Mouse (Mus musculus) MEL (cell line): ENCODE measurements around the gene Man2a1. TPM values are rescaled to one million over a fixed set of nuclear protein-coding genes. Genes with fewer than 3 reads are reported as not detected.
"Not testable (repeated sequence)": the region's sequence is repeated elsewhere in the genome, so short reads cannot be mapped to it uniquely, and the experiment has no call there.

Experiments
- DNase-seq: peaks from one replicate; pipeline ENCODE4 v3.0.0; 2011; ENCODE audit warnings: low read depth, low spot score
- H3K27ac ChIP-seq: 2 replicates; pipeline ENCODE4 v1.5.1; 2012; ENCODE audit warnings: low read depth, mild to moderate bottlenecking, control low read depth, low read length, moderate library complexity; ENCODE audit not compliant: control insufficient read depth
- H3K27me3 ChIP-seq, 2 experiments: fragments of 150-350 bp in 1 of 2; sonication (generic) in 1 of 2; 2 replicates each; pipeline ENCODE4 v1.6.1; 2012; ENCODE audit warnings: low read length in 2 of 2, mild to moderate bottlenecking in 2 of 2, improper control_type of control experiment in 1 of 2, moderate library complexity in 1 of 2; ENCODE audit not compliant: insufficient read depth in 2 of 2, control insufficient read depth in 1 of 2
- H3K36me3 ChIP-seq, 2 experiments: 2 replicates each; pipeline ENCODE4 v1.6.1; 2012 to 2014; ENCODE audit warnings: low read length in 2 of 2, improper control_type of control experiment in 1 of 2, inconsistent platforms in 1 of 2, mild to moderate bottlenecking in 1 of 2; ENCODE audit not compliant: insufficient read depth in 2 of 2, control insufficient read depth in 1 of 2
- H3K4me1 ChIP-seq, 2 experiments: fragments of 150-350 bp in 1 of 2; sonication (generic) in 1 of 2; 2 replicates each; pipeline ENCODE4 v1.6.1; 2012; ENCODE audit warnings: low read length in 2 of 2, improper control_type of control experiment in 1 of 2, mild to moderate bottlenecking in 1 of 2; ENCODE audit not compliant: insufficient read depth in 2 of 2, control insufficient read depth in 1 of 2
- H3K4me3 ChIP-seq, 2 experiments: fragments of 150-350 bp in 1 of 2; sonication (generic) in 1 of 2; 2 replicates each; pipeline ENCODE4 v1.5.1; 2012; ENCODE audit warnings: low read depth in 2 of 2, low read length in 2 of 2, mild to moderate bottlenecking in 2 of 2, moderate library complexity in 2 of 2, control low read depth in 1 of 2, improper control_type of control experiment in 1 of 2; ENCODE audit not compliant: control insufficient read depth in 1 of 2, insufficient read depth in 1 of 2
- H3K79me2 ChIP-seq: 2 replicates; pipeline ENCODE4 v1.6.1; 2012; ENCODE audit warnings: mild to moderate bottlenecking, low read length, moderate library complexity; ENCODE audit not compliant: control insufficient read depth, poor library complexity, insufficient read depth
- H3K9ac ChIP-seq: 2 replicates; pipeline ENCODE4 v1.6.1; 2012; ENCODE audit warnings: low read depth, mild to moderate bottlenecking, control low read depth, low read length, moderate library complexity; ENCODE audit not compliant: control insufficient read depth, poor library complexity, severe bottlenecking
- H3K9me3 ChIP-seq: fragments of 150-350 bp; sonication (generic); replicated peaks from 2 replicates; pipeline ENCODE4 v1.6.1; 2012; ENCODE audit warnings: mild to moderate bottlenecking, low read length, improper control_type of control experiment, moderate library complexity; ENCODE audit not compliant: insufficient read depth
- CHD2 ChIP-seq: IDR thresholded peaks from 2 replicates; pipeline ENCODE4 v1.6.1; 2011; ENCODE audit warnings: low read length, improper control_type of control experiment
- CTCF ChIP-seq, 3 experiments: IDR thresholded peaks in 2 of 3; conservative IDR thresholded peaks in 1 of 3; 2 replicates each; pipeline ENCODE4 v1.5.1; 2011 to 2012; ENCODE audit warnings: low read length in 3 of 3, low read depth in 2 of 3, mild to moderate bottlenecking in 2 of 3, improper control_type of control experiment in 1 of 3, inconsistent platforms in 1 of 3, mixed read lengths in 1 of 3, moderate library complexity in 1 of 3; ENCODE audit not compliant: control insufficient read depth in 1 of 3, insufficient read depth in 1 of 3, poor library complexity in 1 of 3, severe bottlenecking in 1 of 3
- E2F4 ChIP-seq: IDR thresholded peaks from 2 replicates; pipeline ENCODE4 v1.6.1; 2011; ENCODE audit warnings: low read depth, low read length, improper control_type of control experiment, borderline replicate concordance
- GABPA ChIP-seq: IDR thresholded peaks from 2 replicates; pipeline ENCODE4 v1.6.1; 2012; ENCODE audit warnings: low read depth, mild to moderate bottlenecking, inconsistent platforms, low read length, improper control_type of control experiment, moderate library complexity
- GATA1 ChIP-seq: IDR thresholded peaks from 2 replicates; pipeline ENCODE4 v1.6.1; 2011; ENCODE audit warnings: low read depth, low read length, improper control_type of control experiment
- MXI1 ChIP-seq: IDR thresholded peaks from 2 replicates; pipeline ENCODE4 v1.6.1; 2011; ENCODE audit warnings: mild to moderate bottlenecking, low read depth, low read length, improper control_type of control experiment
- MYB ChIP-seq: IDR thresholded peaks from 2 replicates; pipeline ENCODE4 v1.6.1; 2011; ENCODE audit warnings: mild to moderate bottlenecking, low read depth, low read length, improper control_type of control experiment
- POLR2A ChIP-seq, 2 experiments: IDR thresholded peaks; 2 replicates each; pipeline ENCODE4 v1.6.1; 2011 to 2012; ENCODE audit warnings: low read length in 2 of 2, mild to moderate bottlenecking in 2 of 2, control low read depth in 1 of 2, improper control_type of control experiment in 1 of 2, low read depth in 1 of 2, moderate library complexity in 1 of 2; ENCODE audit not compliant: control insufficient read depth in 1 of 2, insufficient read depth in 1 of 2, poor library complexity in 1 of 2
- POLR2AphosphoS2 ChIP-seq: IDR thresholded peaks from 2 replicates; pipeline ENCODE4 v1.6.1; 2011; ENCODE audit warnings: low read length, improper control_type of control experiment
- POLR2AphosphoS5 ChIP-seq: IDR thresholded peaks from 2 replicates; pipeline ENCODE4 v1.6.1; 2012; ENCODE audit warnings: low read depth, borderline replicate concordance, mild to moderate bottlenecking, inconsistent platforms, low read length, moderate library complexity, mixed read lengths
- RCOR1 ChIP-seq: IDR thresholded peaks from 2 replicates; pipeline ENCODE4 v1.6.1; 2012; ENCODE audit warnings: low read depth, mild to moderate bottlenecking, inconsistent platforms, low read length, improper control_type of control experiment
- SIN3A ChIP-seq: IDR thresholded peaks from 2 replicates; pipeline ENCODE4 v1.6.1; 2012; ENCODE audit warnings: low read length, improper control_type of control experiment, inconsistent platforms
- SMC3 ChIP-seq: IDR thresholded peaks from 2 replicates; pipeline ENCODE4 v1.6.1; 2011; ENCODE audit warnings: low read depth, low read length, improper control_type of control experiment
- TAL1 ChIP-seq: IDR thresholded peaks from 2 replicates; pipeline ENCODE4 v1.6.1; 2012; ENCODE audit warnings: mild to moderate bottlenecking, inconsistent platforms, low read length, moderate library complexity, mixed read lengths
- TBP ChIP-seq: IDR thresholded peaks from 2 replicates; pipeline ENCODE4 v1.8.0; 2011; ENCODE audit warnings: low read depth, low read length, improper control_type of control experiment
- USF1 ChIP-seq: IDR thresholded peaks from 2 replicates; pipeline ENCODE4 v1.6.1; 2014; ENCODE audit warnings: low read depth, mild to moderate bottlenecking, inconsistent platforms, low read length, improper control_type of control experiment, moderate library complexity
- ZC3H11A ChIP-seq: IDR thresholded peaks from 2 replicates; pipeline ENCODE4 v1.6.1; 2012; ENCODE audit warnings: low read depth, mild to moderate bottlenecking, inconsistent platforms, low read length, improper control_type of control experiment
- ZKSCAN1 ChIP-seq: IDR thresholded peaks from 2 replicates; pipeline ENCODE4 v1.6.1; 2012; ENCODE audit warnings: low read depth, mild to moderate bottlenecking, inconsistent platforms, low read length, improper control_type of control experiment, moderate library complexity
- ZNF384 ChIP-seq: IDR thresholded peaks from 2 replicates; pipeline ENCODE4 v1.6.1; 2012; ENCODE audit warnings: low read depth, mild to moderate bottlenecking, inconsistent platforms, low read length, improper control_type of control experiment
- polyA plus RNA-seq, 2 experiments: library from polyadenylated mRNA; stranded (reverse) in 1 of 2; unstranded in 1 of 2; fragments of >175 nt in 1 of 2; fragments of >200 nt in 1 of 2; gene quantifications; 2 replicates each; pipeline versions ENCODE4 v1.2.1 to v1.2.4; 2012; ENCODE audit warnings: low replicate concordance in 2 of 2, low read depth in 1 of 2; ENCODE audit not compliant: insufficient read length in 2 of 2, insufficient read depth in 1 of 2, missing spikeins in 1 of 2
- total RNA-seq: library from RNA; depleted of rRNA; stranded (reverse); fragments of 300-350 nt; gene quantifications from 2 replicates; pipeline ENCODE4 v1.2.3, GENCODE M21; 2012

Gene Man2a1
- total and polyA plus RNA-seq, 3 experiments, result 8.7 to 27.5 (median 9.1) TPM

DNA sequence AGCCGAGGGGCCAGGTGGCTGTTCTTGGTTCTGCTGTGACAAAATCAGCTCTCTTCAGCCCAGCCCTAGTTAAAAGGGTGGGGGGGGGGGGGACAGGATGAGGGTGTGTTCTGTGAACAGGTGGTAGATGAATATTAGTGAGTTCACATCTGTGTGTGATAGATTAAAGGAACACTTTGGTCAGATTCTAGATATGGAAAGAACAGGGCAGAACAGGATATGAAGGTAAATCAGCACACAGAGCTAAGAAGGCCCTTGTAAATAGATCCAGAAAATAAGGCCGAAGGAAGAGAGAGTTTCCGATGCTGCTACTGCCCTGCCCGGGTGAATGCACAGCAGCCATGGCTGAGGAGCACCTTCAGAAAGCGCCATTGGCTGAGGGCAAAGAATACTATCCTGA, 154.7 kb downstream of the Man2a1 start:
- H3K4me3 ChIP-seq, result no peak overlapping the region
- no peak overlapping the region for H3K27ac ChIP-seq
- H3K9ac ChIP-seq, result no peak overlapping the region
- DNase-seq, result no peak
- no peaks in the 10 kb centered on the region for H3K9me3 ChIP-seq
- H3K36me3 ChIP-seq, result peaks cover 0 to 12% of the 10 kb centered on the region in 2 experiments
- H3K4me1 ChIP-seq, result peaks cover 0 to 5% of the 10 kb centered on the region in 2 experiments; a peak in 2 of 4 replicates
- H3K27me3 ChIP-seq, result no peaks in the 10 kb centered on the region; a peak in 1 of 4 replicates
- TF ChIP-seq GABPA (no peak), POLR2AphosphoS2 (no peak), SMC3 (no peak), USF1 (no peak), RCOR1 (no peak), GATA1 (no peak), POLR2AphosphoS5 (no peak), TAL1 (no peak), ZNF384 (no peak), CTCF (IDR thresholded peaks at IDR 0.05 in 2 of 3, conservative IDR thresholded peaks at IDR 0.05 in 1 of 3; ENCODE audit: control insufficient read depth in 1 of 3, insufficient read depth in 1 of 3, low read depth in 2 of 3, low read length in 3 of 3, poor library complexity in 1 of 3, severe bottlenecking in 1 of 3) (no peak), POLR2A (IDR thresholded peaks at IDR 0.05; ENCODE audit: control insufficient read depth in 1 of 2, insufficient read depth in 1 of 2, low read depth in 1 of 2, low read length in 2 of 2, poor library complexity in 1 of 2) (no peak), MXI1 (no peak), TBP (no peak), MYB (no peak), ZC3H11A (no peak), E2F4 (no peak), SIN3A (no peak)
- H3K79me2 ChIP-seq, result no peaks in the 10 kb centered on the region

DNA sequence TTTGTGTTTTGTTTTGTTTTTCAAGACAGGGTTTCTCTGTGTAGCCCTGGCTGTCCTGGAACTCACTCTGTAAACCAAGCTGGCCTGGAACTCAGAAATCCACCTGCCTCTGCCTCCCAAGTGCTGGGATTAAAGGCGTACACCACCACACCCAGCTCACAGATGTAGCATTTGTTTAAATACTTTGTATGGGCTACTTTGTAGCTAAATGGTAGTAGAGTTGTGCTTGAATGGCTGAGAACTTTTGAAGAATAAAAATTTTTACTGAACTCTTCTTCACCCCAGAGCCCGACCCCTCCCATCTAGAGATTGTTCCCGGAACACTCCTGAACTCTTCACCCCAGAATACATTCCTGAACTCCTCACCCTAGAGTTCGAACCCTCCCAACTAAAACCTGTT, 162.1 kb downstream of the Man2a1 start:
- not testable (repeated sequence) for H3K27ac ChIP-seq, H3K9ac ChIP-seq, DNase-seq, H3K9me3 ChIP-seq, H3K36me3 ChIP-seq, H3K27me3 ChIP-seq, H3K4me3 ChIP-seq, H3K79me2 ChIP-seq, H3K4me1 ChIP-seq

DNA sequence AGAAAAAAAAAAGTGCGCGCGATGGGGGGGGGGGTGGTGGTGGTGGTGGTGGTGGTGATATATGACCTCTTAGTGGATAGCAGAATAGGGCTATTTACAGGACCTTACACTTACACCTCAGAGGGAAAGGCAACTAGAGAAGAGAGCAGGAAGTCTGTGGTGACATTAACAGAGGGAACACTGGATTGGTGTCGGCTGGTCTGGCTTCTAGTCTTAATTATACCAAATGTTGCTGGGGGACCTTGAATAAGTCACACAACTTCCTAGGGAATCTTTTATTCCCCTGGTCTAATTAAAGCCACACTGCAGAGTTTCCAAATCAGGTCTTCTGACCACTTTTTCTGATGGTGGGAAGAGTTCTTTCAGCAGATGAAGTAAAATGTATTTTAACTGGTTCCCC, 163.0 kb downstream of the Man2a1 start:
- no peaks in the 10 kb centered on the region for H3K4me1 ChIP-seq
- TF ChIP-seq RCOR1 (no peak), CHD2 (no peak), MYB (no peak), ZKSCAN1 (no peak)
- H3K79me2 ChIP-seq, result no peaks in the 10 kb centered on the region
- no peak overlapping the region for H3K4me3 ChIP-seq
- no peak overlapping the region for H3K27ac ChIP-seq
- no peak overlapping the region for H3K9ac ChIP-seq
- no peaks in the 10 kb centered on the region for H3K36me3 ChIP-seq
- DNase-seq, result no peak
- no peaks in the 10 kb centered on the region for H3K27me3 ChIP-seq
- no peaks in the 10 kb centered on the region for H3K9me3 ChIP-seq
